Mouse (Mus musculus) midbrain, embryonic 15.5 days (tissue): ENCODE results near the gene Dlg2. TPM values are rescaled to one million over a fixed set of nuclear protein-coding genes. Genes with fewer than 3 reads are reported as not detected.
A peak's percentile ranks its signal among the peaks of the same experiment; 100 is the strongest.

Experiments used
- ATAC-seq: fragments of 200-750 bp; cut with Nextera tagmentation; replicated peaks from 2 replicates; pipeline ENCODE4 v1.8.0; 2017; ENCODE audit warnings: moderate TSS enrichment
- H3K27ac ChIP-seq: fragments of 300-500 bp; sonication (generic); 2 replicates; pipeline ENCODE4 v1.5.1; 2015; ENCODE audit warnings: mild to moderate bottlenecking, inconsistent platforms
- H3K27me3 ChIP-seq: fragments of 300-500 bp; sonication (generic); replicated peaks from 2 replicates; pipeline ENCODE4 v1.6.1; 2015; ENCODE audit warnings: inconsistent platforms
- H3K36me3 ChIP-seq: fragments of 300-500 bp; sonication (generic); replicated peaks from 2 replicates; pipeline ENCODE4 v1.6.1; 2015; ENCODE audit warnings: inconsistent platforms
- H3K4me1 ChIP-seq: fragments of 300-500 bp; sonication (generic); 2 replicates; pipeline ENCODE4 v1.6.1; 2015; ENCODE audit warnings: inconsistent platforms
- H3K4me2 ChIP-seq: fragments of 300-500 bp; sonication (generic); 2 replicates; pipeline ENCODE4 v1.6.1; 2015; ENCODE audit warnings: inconsistent platforms, mild to moderate bottlenecking, moderate library complexity
- H3K4me3 ChIP-seq: fragments of 300-500 bp; sonication (generic); 2 replicates; pipeline ENCODE4 v1.5.1; 2015; ENCODE audit warnings: mild to moderate bottlenecking, inconsistent platforms
- H3K9ac ChIP-seq: fragments of 300-500 bp; sonication (generic); 2 replicates; pipeline ENCODE4 v1.6.1; 2015; ENCODE audit warnings: mild to moderate bottlenecking, inconsistent platforms
- H3K9me3 ChIP-seq: fragments of 300-500 bp; sonication (generic); 2 replicates; pipeline ENCODE4 v1.6.1; 2016; ENCODE audit warnings: inconsistent platforms
- WGBS: fragments of 180-500 bp; shearing (Covaris S2); methylation state at CpG from one replicate; pipeline ENCODE4 v1.1.7; 2015; ENCODE audit warnings: mixed read lengths; 5-methylcytosine and 5-hydroxymethylcytosine counted together
- polyA plus RNA-seq: library from polyadenylated mRNA; unstranded; fragments of >200 nt; fragmentation: Nextera tagmentation; extraction: Ambion mirVana; gene quantifications from 2 replicates; pipeline ENCODE4 v1.2.1, GENCODE M21; 2015

Gene Dlg2
- polyA plus RNA-seq, 1 experiment from 2014 or later, result 28.8 TPM

- no peaks in the 10 kb centered on the region for H3K36me3 ChIP-seq
- no peak for ATAC-seq
- H3K9me3 ChIP-seq, result no peaks in the 10 kb centered on the region
- no peaks in the 10 kb centered on the region for H3K27me3 ChIP-seq
- H3K9ac ChIP-seq, result no peak overlapping the region
- H3K4me3 ChIP-seq, result no peak overlapping the region
- no peaks in the 10 kb centered on the region for H3K4me1 ChIP-seq
- H3K27ac ChIP-seq, result no peak overlapping the region
- WGBS, result 29% methylated on average over 3 of the region's 3 CpGs
- no peak overlapping the region for H3K4me2 ChIP-seq
Observed at GRCm38 (mm10) chr7:91397827-91398226, 921.4 kb downstream of the Dlg2 start.

DNA sequence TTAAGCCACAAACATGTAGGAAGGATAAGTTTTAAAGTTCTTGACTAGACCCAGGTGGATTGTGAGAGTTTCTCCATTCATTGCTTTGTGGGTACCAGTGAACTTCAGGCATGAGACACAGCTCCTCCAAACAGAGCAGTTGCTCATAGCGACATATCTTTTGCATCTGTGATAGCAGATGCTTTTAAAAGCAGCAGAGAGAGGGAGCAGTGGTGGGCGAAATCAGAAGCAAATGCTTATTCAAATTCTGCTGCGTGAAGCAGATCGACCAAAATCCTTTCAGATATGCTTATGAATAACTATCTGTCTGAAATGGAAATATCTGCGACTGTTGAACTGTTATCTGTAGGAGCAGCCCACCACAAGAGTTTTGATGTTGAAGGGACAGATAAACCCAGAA is 935.6 kb downstream of the Dlg2 start:
- 80% methylated on average over 5 of the region's 5 CpGs for WGBS
- H3K4me2 ChIP-seq, result no peak overlapping the region
- no peak overlapping the region for H3K9ac ChIP-seq
- H3K4me1 ChIP-seq, result no peaks in the 10 kb centered on the region
- no peak overlapping the region for H3K27ac ChIP-seq
- H3K27me3 ChIP-seq, result no peaks in the 10 kb centered on the region
- no peaks in the 10 kb centered on the region for H3K9me3 ChIP-seq
- no peak overlapping the region for H3K4me3 ChIP-seq
- H3K36me3 ChIP-seq, result no peaks in the 10 kb centered on the region
- ATAC-seq, result no peak

- no peak for ATAC-seq
- WGBS, result 84% methylated on average over 2 of the region's 2 CpGs
- no peak overlapping the region for H3K4me3 ChIP-seq
- H3K36me3 ChIP-seq, result no peaks in the 10 kb centered on the region
- H3K9ac ChIP-seq, result no peak overlapping the region
- no peaks in the 10 kb centered on the region for H3K4me1 ChIP-seq
- no peak overlapping the region for H3K4me2 ChIP-seq
- no peaks in the 10 kb centered on the region for H3K27me3 ChIP-seq
- no peak overlapping the region for H3K27ac ChIP-seq
- H3K9me3 ChIP-seq, result no peaks in the 10 kb centered on the region
Observed at GRCm38 (mm10) chr7:91414150-91414549, 937.7 kb downstream of the Dlg2 start.

DNA sequence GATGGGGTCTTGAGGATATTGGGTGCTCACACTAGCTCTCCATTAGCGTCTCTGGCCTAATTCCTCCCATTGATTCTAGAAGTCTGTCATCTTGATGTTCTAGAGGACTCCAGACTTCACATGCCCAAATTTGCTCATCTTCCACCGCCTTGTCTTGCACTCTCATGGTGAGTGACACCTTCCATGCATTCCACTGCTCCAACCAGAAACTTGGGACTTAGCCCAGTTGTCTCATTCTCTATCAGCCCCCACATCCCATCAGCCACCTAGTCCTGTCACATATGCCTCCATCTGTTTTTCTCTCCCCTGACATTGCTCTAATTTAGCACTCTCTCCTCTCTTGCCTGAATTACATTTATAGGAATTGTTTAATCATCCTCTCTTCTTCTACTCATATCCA is 938.3 kb downstream of the Dlg2 start:
- no peak overlapping the region for H3K9ac ChIP-seq
- no peaks in the 10 kb centered on the region for H3K36me3 ChIP-seq
- 91% methylated on average over 2 of the region's 2 CpGs for WGBS
- no peaks in the 10 kb centered on the region for H3K9me3 ChIP-seq
- no peak overlapping the region for H3K4me3 ChIP-seq
- H3K4me2 ChIP-seq, result no peak overlapping the region
- H3K4me1 ChIP-seq, result no peaks in the 10 kb centered on the region
- H3K27ac ChIP-seq, result no peak overlapping the region
- no peak for ATAC-seq
- H3K27me3 ChIP-seq, result no peaks in the 10 kb centered on the region

DNA sequence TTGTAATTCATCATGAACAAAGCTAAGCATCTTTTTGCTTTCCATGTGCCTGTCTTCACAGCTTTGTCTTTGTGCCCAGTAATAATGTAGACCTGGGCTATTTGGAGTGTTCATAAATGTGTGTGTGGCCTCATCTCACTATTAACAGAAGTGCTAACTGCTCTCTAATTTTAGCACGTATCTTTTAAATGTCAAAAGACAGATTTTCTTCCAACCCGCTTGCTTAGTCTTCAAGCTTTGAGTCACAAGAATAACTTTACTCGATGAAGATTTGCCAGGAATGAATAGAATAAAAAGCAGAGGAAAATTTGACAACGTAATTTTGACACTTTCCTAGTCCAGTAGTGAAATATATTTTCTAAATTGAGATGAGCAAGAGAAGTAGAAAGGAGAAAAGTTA is 943.7 kb downstream of the Dlg2 start:
- no peak for ATAC-seq
- Histone ChIP-seq H3K9me3 (no peaks in the 10 kb centered on the region), H3K4me3 (no peak overlapping the region), H3K4me1 (no peaks in the 10 kb centered on the region), H3K4me2 (no peak overlapping the region), H3K36me3 (no peaks in the 10 kb centered on the region), H3K9ac (no peak overlapping the region), H3K27ac (no peak overlapping the region), H3K27me3 (no peaks in the 10 kb centered on the region)
- WGBS, result 84% methylated on average over 4 of the region's 4 CpGs

GRCm38 (mm10) chr7:91423784-91424183 is 947.3 kb downstream of the Dlg2 start:
- no peak for ATAC-seq
- H3K27me3 ChIP-seq, result no peaks in the 10 kb centered on the region
- no peak overlapping the region for H3K9ac ChIP-seq
- no peaks in the 10 kb centered on the region for H3K9me3 ChIP-seq
- WGBS, result 80% methylated on average over 4 of the region's 4 CpGs
- no peak overlapping the region for H3K4me3 ChIP-seq
- no peak overlapping the region for H3K4me2 ChIP-seq
- H3K4me1 ChIP-seq, result no peaks in the 10 kb centered on the region
- no peaks in the 10 kb centered on the region for H3K36me3 ChIP-seq
- H3K27ac ChIP-seq, result no peak overlapping the region

DNA sequence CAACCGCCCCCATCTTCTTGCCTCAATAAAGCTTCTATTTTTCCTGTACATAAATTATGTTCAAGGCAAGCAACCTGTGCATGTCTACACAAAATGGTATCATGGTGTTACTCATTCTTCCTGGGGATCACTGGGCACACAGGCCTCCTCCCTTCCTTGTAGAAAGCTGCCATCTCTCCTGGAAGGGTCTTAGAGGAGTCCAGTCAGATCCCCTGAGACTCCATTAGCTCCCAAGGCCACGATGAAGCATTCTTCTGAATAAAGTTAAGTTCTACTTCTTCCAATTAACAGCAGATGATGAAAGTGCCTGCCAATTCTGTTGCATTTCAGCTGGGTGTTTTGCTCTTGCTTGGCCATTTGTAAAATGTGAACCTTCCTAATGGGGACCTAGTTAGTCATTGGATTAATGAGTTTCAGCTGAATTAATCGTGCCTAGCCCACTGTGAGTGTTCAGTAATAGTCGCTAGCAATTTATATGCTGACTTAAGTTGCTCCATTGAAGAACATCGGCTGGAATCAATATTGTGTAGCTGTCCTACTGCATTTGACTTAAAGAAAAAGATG is 953.3 kb downstream of the Dlg2 start:
- H3K36me3 ChIP-seq, result no peaks in the 10 kb centered on the region
- H3K27me3 ChIP-seq, result no peaks in the 10 kb centered on the region
- H3K9me3 ChIP-seq, result no peaks in the 10 kb centered on the region
- no peak overlapping the region for H3K27ac ChIP-seq
- no peak for ATAC-seq
- H3K9ac ChIP-seq, result no peak overlapping the region
- H3K4me2 ChIP-seq, result no peak overlapping the region
- H3K4me3 ChIP-seq, result no peak overlapping the region
- WGBS, result 66% methylated on average over 5 of the region's 5 CpGs
- H3K4me1 ChIP-seq, result 0 out of 2 replicates have a peak, but pooled peaks cover 4% of the 10 kb centered on the region

- Histone ChIP-seq H3K9me3 (no peaks in the 10 kb centered on the region), H3K4me3 (no peak overlapping the region), H3K4me2 (no peak overlapping the region), H3K4me1 (0 out of 2 replicates have a peak, but pooled peaks cover 4% of the 10 kb centered on the region), H3K9ac (no peak overlapping the region), H3K27ac (no peak overlapping the region), H3K36me3 (no peaks in the 10 kb centered on the region), H3K27me3 (no peaks in the 10 kb centered on the region)
- ATAC-seq, result peak; percentile 50; the same call in 1 of the 2 replicates
- WGBS, result 40% methylated on average over 11 of the region's 11 CpGs
Observed at GRCm38 (mm10) chr7:91431594-91432240, 955.2 kb downstream of the Dlg2 start.

GRCm38 (mm10) chr7:91432563-91432962 is 956.1 kb downstream of the Dlg2 start:
- no peak overlapping the region for H3K27ac ChIP-seq
- no peak overlapping the region for H3K4me3 ChIP-seq
- no peak for ATAC-seq
- 96% methylated on average over 4 of the region's 4 CpGs for WGBS
- H3K27me3 ChIP-seq, result no peaks in the 10 kb centered on the region
- no peak overlapping the region for H3K9ac ChIP-seq
- H3K36me3 ChIP-seq, result no peaks in the 10 kb centered on the region
- 0 out of 2 replicates have a peak, but pooled peaks cover 4% of the 10 kb centered on the region for H3K4me1 ChIP-seq
- H3K4me2 ChIP-seq, result no peak overlapping the region
- H3K9me3 ChIP-seq, result no peaks in the 10 kb centered on the region

DNA sequence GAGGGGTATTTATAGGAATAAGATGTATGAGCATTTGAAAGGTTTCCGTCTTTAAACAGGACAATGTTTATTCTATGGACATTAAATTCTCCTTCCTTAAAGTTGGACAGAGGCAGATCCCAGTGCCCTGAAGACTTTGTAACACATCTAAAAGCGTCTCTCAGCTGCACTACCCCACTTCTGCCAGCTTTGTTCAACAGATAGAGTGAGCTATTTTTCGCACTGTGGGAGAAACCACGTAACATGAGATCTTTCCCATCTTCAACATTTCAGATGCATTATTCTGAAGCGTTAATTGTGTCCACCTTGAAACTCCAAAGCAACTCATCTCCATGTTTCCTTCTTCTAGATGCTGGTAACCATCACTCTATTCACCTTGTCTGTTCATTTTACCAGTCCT is 958.3 kb downstream of the Dlg2 start:
- Histone ChIP-seq H3K4me3 (no peak overlapping the region), H3K4me2 (no peak overlapping the region), H3K27me3 (no peaks in the 10 kb centered on the region), H3K36me3 (no peaks in the 10 kb centered on the region), H3K9me3 (no peaks in the 10 kb centered on the region), H3K27ac (no peak overlapping the region), H3K4me1 (0 out of 2 replicates have a peak, but pooled peaks cover 4% of the 10 kb centered on the region), H3K9ac (no peak overlapping the region)
- ATAC-seq, result no peak
- WGBS, result 89% methylated on average over 5 of the region's 5 CpGs

DNA sequence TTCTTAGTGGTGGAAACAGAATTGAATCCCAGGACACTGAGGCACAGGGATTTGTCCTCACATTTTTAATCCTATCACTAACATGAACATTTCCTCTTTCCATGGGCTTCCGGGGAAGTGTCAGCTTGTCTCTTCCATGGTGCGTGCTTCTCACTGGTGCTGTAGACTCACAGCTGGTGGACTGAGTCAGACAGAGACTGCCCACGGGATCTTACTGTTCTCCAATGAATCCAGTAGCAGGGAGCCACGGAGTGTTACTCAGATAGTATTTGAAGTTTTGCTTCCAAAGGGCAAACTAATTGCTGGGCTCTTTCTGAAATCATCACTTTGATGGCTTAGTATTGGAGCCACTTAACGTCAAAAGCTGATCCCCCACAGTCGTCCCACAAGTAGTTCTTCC is 963.9 kb downstream of the Dlg2 start:
- Histone ChIP-seq H3K27ac (no peak overlapping the region), H3K9ac (no peak overlapping the region), H3K27me3 (no peaks in the 10 kb centered on the region), H3K4me3 (no peak overlapping the region), H3K4me1 (peaks cover 13% of the 10 kb centered on the region), H3K36me3 (no peaks in the 10 kb centered on the region), H3K9me3 (no peaks in the 10 kb centered on the region), H3K4me2 (no peak overlapping the region)
- ATAC-seq, result no peak
- 77% methylated on average over 6 of the region's 6 CpGs for WGBS

DNA sequence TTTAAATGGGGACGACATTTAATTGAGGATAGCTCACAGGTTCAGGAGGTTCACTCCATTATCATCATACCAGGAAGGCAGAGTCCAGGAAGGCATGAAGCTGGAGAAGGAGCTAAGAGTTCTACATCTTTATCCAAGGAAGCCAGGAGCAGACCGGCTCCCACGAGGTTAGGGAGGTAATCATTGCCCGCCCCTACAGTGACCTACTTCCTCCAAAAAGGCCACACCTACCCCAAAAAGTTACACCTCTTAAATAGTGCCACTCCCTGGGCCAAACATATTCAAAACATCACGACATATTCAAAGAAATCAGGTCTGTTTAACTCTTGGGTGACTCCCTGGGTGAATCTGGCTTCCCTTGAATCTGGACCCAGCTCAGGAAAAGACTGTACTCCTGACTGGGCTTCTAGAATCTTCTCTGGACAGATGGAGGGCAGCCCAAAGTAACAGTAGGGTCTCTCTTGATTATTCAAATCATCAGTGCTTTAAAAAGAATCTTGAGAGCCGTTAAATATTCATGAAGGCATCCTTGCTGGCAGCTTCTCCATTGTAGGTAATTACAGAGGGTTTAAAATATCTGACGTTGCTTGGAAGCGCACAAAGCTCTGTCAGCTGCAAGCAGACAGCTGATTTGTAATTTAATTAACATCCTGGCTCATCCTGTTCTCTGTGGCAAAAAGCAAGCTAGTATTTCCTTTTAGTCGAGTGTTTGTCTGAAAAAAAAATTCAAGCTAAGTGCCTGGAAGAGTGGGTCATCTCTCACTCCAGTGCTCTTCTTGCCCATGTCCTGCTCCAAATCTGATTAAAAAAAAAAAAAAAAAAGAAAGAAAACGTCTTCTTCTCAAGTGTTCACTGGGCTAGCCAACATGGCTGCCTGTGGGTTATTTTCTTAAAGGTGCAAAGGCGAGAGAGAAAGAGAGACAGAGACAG is 966.2 kb downstream of the Dlg2 start:
- WGBS, result 45% methylated on average over 11 of the region's 11 CpGs
- Histone ChIP-seq H3K9ac (no peak overlapping the region), H3K4me2 (peak overlapping the region; percentile 6; the same call in 1 of the 2 replicates), H3K4me1 (peaks cover 13% of the 10 kb centered on the region), H3K27me3 (no peaks in the 10 kb centered on the region), H3K4me3 (no peak overlapping the region), H3K27ac (peak overlapping the region; percentile 78), H3K9me3 (no peaks in the 10 kb centered on the region), H3K36me3 (no peaks in the 10 kb centered on the region)
- ATAC-seq, result peak; percentile 88
